Mouse (Mus musculus) bone marrow macrophage, adult 2 months (primary cell): ENCODE results near the gene Irf3. TPM values are rescaled to one million over a fixed set of nuclear protein-coding genes. Genes with fewer than 3 reads are reported as not detected.
A peak's percentile ranks its signal among the peaks of the same experiment; 100 is the strongest.

Source experiments
- H3K27ac ChIP-seq: 2 replicates; pipeline ENCODE4 v1.5.1; 2012; ENCODE audit warnings: low read depth, low read length; ENCODE audit not compliant: insufficient read depth
- H3K4me1 ChIP-seq: 2 replicates; pipeline ENCODE4 v1.6.1; 2012; ENCODE audit warnings: low read length; ENCODE audit not compliant: control insufficient read depth, insufficient read depth
- H3K4me3 ChIP-seq: 2 replicates; pipeline ENCODE4 v1.5.1; 2012; ENCODE audit warnings: mild to moderate bottlenecking, low read length, moderate library complexity; ENCODE audit not compliant: insufficient read depth
- CTCF ChIP-seq: IDR thresholded peaks from 2 replicates; pipeline ENCODE4 v1.5.1; 2012; ENCODE audit warnings: low read depth, mild to moderate bottlenecking, low read length, moderate library complexity
- POLR2A ChIP-seq: IDR thresholded peaks from 2 replicates; pipeline ENCODE4 v1.6.1; 2012; ENCODE audit warnings: mild to moderate bottlenecking, low read depth, low read length, borderline replicate concordance
- polyA plus RNA-seq: library from polyadenylated mRNA; stranded (reverse); fragments of >200 nt; gene quantifications from 2 replicates; pipeline ENCODE4 v1.2.4, GENCODE M21; 2012; ENCODE audit not compliant: missing spikeins, insufficient read depth, insufficient read length

Irf3 gene
- polyA plus RNA-seq, 1 experiment: 91.0 TPM

- H3K27ac ChIP-seq: peak within 1 kb of the TSS; percentile 81
- TF ChIP-seq POLR2A: no peak
- no peak for TF ChIP-seq CTCF
- H3K4me1 ChIP-seq: peaks cover 10% of the 10 kb centered on the region
- peak within 1 kb of the TSS; percentile 97 for H3K4me3 ChIP-seq
Observed at GRCm38 (mm10) chr7:44986192-44986878, 11.1 kb upstream of the Irf3 start, which contains the start of gene Prmt1. Gene Prmt1 (minus strand): TSS chr7:44986568.

DNA sequence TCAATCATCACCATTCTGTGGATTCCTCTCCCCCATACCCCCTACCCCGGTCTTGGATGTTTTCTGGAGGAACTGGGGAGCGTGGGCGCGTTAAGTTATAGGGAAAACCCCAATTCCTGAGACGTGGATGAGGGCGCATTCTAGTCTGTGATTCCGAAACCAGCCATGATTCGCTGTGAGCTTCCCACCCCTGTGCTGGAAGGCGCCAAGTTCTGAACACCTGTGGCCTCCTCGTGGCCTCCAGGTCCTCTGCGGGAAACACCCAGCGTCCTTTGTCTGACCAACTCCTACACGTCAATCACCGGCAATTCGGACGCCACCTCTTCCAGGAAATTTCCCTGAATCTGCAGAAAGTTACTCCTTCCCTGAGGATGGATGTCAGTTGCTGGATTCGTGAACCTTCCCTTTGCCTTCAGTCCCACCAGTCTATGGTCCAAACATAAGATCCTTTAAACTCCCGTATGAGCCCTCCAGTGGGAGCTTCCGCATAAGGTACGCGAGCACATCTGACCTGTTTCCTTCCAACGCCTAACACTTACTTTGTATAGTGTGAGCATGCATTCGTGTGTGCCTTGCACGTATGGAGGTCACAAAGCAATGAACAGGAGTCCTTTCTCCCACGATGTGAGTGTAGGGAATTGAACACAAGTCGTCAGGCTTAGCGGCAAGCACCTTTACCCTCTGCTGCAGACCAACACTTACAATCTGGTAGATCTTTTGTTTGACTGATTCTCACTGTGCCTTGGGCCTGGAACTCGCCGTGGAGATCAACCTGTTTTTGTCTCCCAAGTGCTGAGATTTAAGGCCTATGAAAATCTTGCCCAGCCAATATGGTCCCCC, 10.3 kb upstream of the Irf3 start:
- Histone ChIP-seq H3K4me1 (peaks cover 10% of the 10 kb centered on the region), H3K4me3 (peak overlapping the region; percentile 75), H3K27ac (peak overlapping the region; percentile 77)
- TF ChIP-seq POLR2A: peak; percentile 12; the same call in 1 of the 2 replicates
- TF ChIP-seq CTCF: 0 out of 2 replicates have a peak, but pooled peaks have one; percentile 22

DNA sequence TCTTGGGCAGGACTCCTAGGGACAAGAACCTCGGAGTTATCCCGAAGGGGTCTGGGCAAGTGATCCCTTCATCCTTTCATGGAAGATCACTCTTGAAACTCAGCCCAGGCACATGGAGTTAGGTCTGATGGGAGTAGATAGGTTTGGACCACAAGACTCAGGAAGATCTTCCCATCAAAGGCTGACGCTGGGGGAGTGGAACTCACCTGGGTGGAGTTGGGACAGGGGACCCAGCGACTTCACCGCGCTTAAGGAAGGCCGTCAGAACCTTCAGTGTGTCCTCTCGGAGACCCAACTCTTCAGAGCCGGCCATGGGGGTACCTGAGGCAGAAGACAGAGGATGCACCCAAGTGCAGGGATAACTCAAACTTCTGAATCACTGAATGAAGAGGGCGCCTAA, 776 bp upstream of the Irf3 start:
- Histone ChIP-seq H3K27ac (no peak overlapping the region), H3K4me3 (peak overlapping the region; percentile 83), H3K4me1 (peaks cover 7% of the 10 kb centered on the region)
- TF ChIP-seq CTCF: no peak
- no peak for TF ChIP-seq POLR2A

GRCm38 (mm10) chr7:44997940-44998428, 536 bp downstream of the Irf3 start:
- H3K4me1 ChIP-seq: peaks cover 7% of the 10 kb centered on the region
- H3K27ac ChIP-seq: peak overlapping the region; percentile 88
- TF ChIP-seq CTCF: no peak
- TF ChIP-seq POLR2A: no peak

DNA sequence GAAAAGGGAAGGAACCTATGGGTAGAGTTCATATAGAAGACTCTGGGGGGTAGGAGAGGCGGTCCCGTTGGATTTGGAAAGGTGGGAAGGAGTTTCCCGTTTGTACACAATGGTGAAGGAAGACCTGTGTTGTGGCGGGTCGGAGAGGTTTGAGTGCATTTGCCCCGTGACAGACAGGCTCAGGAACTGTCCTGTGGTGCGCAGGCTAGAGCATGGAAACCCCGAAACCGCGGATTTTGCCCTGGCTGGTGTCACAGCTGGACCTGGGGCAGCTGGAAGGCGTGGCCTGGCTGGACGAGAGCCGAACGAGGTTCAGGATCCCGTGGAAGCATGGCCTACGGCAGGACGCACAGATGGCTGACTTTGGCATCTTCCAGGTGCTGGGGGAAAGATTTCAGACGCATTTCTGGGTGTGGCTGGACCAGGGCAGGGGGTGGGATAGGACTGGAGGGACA, 1.1 kb downstream of the Irf3 start, which contains the start of gene Bcl2l12:
TSS of gene Bcl2l12 (minus strand) at position 212 of the 455 bp plus-strand sequence.
- H3K27ac ChIP-seq: peak within 1 kb of the TSS; percentile 88
- no peak for TF ChIP-seq POLR2A
- no peak for TF ChIP-seq CTCF
- peaks cover 7% of the 10 kb centered on the region for H3K4me1 ChIP-seq
- peak within 1 kb of the TSS; percentile 83 for H3K4me3 ChIP-seq

More at GRCm38 (mm10) chr7:44997940-44998428, 536 bp downstream of the Irf3 start:
- H3K4me3 ChIP-seq: peak overlapping the region; percentile 83

GRCm38 (mm10) chr7:44999753-45000152, 2.3 kb downstream of the Irf3 start:
- Histone ChIP-seq H3K4me3 (no peak overlapping the region), H3K27ac (no peak overlapping the region), H3K4me1 (peaks cover 7% of the 10 kb centered on the region)
- TF ChIP-seq POLR2A (no peak), CTCF (no peak)

DNA sequence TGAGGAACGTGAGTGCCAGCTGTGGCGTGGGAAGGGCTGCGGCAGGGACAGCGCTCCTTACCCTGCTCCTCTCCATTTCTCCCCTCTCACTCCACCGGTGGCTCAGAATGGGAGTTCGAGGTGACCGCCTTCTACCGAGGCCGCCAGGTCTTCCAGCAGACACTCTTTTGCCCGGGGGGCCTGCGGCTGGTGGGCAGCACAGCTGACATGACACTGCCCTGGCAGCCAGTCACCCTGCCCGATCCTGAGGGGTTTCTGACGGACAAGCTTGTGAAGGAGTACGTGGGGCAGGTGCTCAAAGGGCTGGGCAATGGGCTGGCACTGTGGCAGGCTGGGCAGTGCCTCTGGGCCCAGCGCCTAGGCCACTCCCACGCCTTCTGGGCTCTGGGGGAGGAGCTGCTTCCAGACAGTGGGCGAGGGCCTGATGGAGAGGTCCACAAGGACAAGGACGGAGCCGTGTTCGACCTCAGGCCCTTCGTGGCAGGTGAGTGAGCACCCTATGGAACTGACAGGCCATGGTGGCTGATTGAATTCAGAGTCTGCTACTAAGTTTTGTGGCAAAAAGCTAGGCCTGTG, 3.2 kb downstream of the Irf3 start:
- no peak overlapping the region for H3K4me3 ChIP-seq
- no peak for TF ChIP-seq POLR2A
- TF ChIP-seq CTCF: no peak
- peaks cover 7% of the 10 kb centered on the region for H3K4me1 ChIP-seq
- no peak overlapping the region for H3K27ac ChIP-seq

DNA sequence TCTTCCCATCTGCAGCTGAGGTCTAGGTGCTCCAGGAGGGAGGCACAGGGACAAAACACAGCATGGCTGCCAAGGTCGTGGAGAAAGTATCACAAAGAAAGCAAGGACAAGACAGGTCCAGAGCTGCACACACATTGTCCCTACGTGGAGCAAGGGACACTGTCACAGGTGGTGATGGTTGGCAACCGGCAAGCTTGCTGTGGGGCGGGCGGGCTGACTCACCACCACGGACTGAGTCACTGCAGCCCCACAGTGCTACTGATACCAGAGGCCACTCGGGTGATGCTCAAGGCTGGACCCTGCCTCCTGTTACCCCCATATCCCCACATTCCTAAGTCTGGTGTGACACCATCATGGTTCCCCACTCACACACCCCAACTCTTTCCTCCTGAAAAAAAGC, 5.0 kb downstream of the Irf3 start:
- Histone ChIP-seq H3K4me3 (no peak overlapping the region), H3K27ac (no peak overlapping the region), H3K4me1 (peaks cover 4% of the 10 kb centered on the region; the same call in 1 of the 2 replicates)
- TF ChIP-seq CTCF: no peak
- TF ChIP-seq POLR2A: no peak

- Histone ChIP-seq H3K4me1 (no peaks in the 10 kb centered on the region), H3K4me3 (no peak overlapping the region), H3K27ac (no peak overlapping the region)
- TF ChIP-seq POLR2A (no peak), CTCF (no peak)
Observed at GRCm38 (mm10) chr7:45004546-45004945, 7.1 kb downstream of the Irf3 start.
